Mouse (Mus musculus) thymus, adult 18-20 months (tissue): ENCODE data around the gene Gm45213.
A peak's percentile ranks its signal among the peaks of the same experiment; 100 is the strongest.

Experiments used
- DNase-seq, 2 experiments: peaks; one replicate each; pipeline ENCODE4 v3.0.0; 2022; ENCODE audit warnings: mixed read lengths in 2 of 2

Gene Gm45213

GRCm38 (mm10) chr7:66108961-66109854 is 65.8 kb downstream of the Gm45213 start, which contains the start of gene Chsy1:
TSS of gene Chsy1 (plus strand) at chr7:66109515.
- peak; percentile 81 to 87 for DNase-seq

GRCm38 (mm10) chr7:66109855-66110635 is 66.6 kb downstream of the Gm45213 start:
- peak; percentile 37 to 44 for DNase-seq

- DNase-seq: no peak
These were observed 67.3 kb downstream of the Gm45213 start for GRCm38 (mm10) chr7:66110636-66111112.

GRCm38 (mm10) chr7:66111211-66111610 is 67.8 kb downstream of the Gm45213 start:
- DNase-seq: no peak
